Mouse (Mus musculus): Measurements from ENCODE around the gene Pde4dip. TPM values are rescaled to one million over a fixed set of nuclear protein-coding genes. Genes with fewer than 3 reads are reported as not detected.

The Pde4dip gene
- polyA plus RNA-seq, 1 experiment from 2014 or later: 67.6 TPM

DNA sequence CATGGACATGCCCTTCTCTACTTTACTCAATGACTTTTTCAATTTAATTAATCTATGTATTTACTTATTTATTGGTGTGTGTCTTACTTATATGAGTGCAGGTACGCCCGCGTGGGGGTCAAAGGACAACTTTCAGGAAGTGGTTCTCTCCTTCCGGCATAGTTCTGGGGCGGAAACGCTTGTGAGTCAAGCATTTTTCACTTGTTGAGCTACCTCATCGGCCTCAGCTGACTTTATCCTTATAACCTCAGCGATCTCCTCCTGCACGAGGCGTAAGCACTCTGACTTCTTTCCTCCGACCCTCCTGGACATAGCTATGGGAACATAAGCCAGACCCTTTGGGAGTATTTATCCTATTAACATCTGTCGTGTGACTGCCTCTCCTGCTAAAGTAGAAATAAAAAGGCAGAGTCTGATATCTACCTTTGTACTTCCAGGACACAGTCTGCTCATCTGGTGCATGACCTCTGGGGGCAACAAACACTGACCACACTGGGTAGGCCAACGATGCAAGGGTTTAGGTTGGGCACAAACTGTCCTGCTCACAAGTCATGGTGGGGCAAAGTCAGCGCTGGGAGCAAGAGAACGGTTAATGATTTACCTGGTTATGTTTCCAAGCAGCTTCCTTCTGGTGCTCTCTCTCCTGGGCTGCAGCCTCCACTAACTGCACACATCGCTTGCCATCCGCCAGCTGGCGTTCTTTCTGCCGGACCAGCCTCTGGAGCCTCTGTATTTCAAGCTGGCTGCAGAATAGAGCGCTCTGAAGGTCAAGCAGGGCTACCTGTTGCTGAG lies 132.0 kb downstream of the Pde4dip start:
- Histone ChIP-seq H3K36me3 (peaks cover 68% of the 10 kb centered on the region), H3K27ac (replicated peaks) (no peak overlapping the region), H3K4me2 (replicated peaks) (no peak overlapping the region), H3K4me3 (no peak overlapping the region), H3K27me3 (no peaks in the 10 kb centered on the region), H3K9ac (replicated peaks) (no peak overlapping the region), H3K4me1 (no peaks in the 10 kb centered on the region), H3K9me3 (no peaks in the 10 kb centered on the region)
- WGBS: 94% methylated on average over 20 of the region's 20 CpGs
- ATAC-seq (replicated peaks): no peak

DNA sequence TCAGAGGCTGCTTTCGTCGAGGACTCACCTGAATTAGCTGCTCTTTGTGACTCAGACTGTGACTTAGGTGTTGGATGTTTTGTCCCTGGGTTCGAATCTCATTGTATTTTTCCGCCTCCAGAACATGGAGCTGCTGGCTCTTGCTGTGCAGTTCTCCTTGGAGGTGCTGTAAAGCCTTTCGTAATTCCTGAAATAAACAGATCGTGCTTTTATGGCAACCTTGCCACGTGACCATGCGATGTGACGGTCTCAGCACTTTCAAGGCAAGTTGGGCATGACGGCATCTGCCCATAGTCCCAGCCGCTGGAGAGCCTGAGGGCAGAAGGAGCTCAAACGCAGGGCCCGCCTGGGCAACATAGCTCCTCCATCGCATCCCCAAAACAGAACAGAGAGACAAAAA lies 133.1 kb downstream of the Pde4dip start:
- WGBS: 94% methylated on average over 14 of the region's 14 CpGs
- H3K4me1 ChIP-seq: no peaks in the 10 kb centered on the region
- ATAC-seq (replicated peaks): no peak

GRCm38 (mm10) chr3:97752901-97753300 lies 135.6 kb downstream of the Pde4dip start:
- no peak overlapping the region for H3K4me3 ChIP-seq
- no peaks in the 10 kb centered on the region for H3K27me3 ChIP-seq
- H3K9ac ChIP-seq (replicated peaks): no peak overlapping the region
- no peaks in the 10 kb centered on the region for H3K4me1 ChIP-seq
- 73% methylated on average over 3 of the region's 3 CpGs for WGBS
- H3K4me2 ChIP-seq (replicated peaks): no peak overlapping the region
- no peak for ATAC-seq (replicated peaks)
- no peak overlapping the region for H3K27ac ChIP-seq (replicated peaks)
- H3K36me3 ChIP-seq: peaks cover 95% of the 10 kb centered on the region
- H3K9me3 ChIP-seq: no peaks in the 10 kb centered on the region

More for the DNA sequence above, 133.1 kb downstream of the Pde4dip start:
- no peak overlapping the region for H3K27ac ChIP-seq (replicated peaks)
- no peak overlapping the region for H3K4me3 ChIP-seq
- no peak overlapping the region for H3K4me2 ChIP-seq (replicated peaks)
- H3K27me3 ChIP-seq: no peaks in the 10 kb centered on the region
- H3K9me3 ChIP-seq: no peaks in the 10 kb centered on the region
- H3K36me3 ChIP-seq: peaks cover 79% of the 10 kb centered on the region
- H3K9ac ChIP-seq (replicated peaks): no peak overlapping the region

DNA sequence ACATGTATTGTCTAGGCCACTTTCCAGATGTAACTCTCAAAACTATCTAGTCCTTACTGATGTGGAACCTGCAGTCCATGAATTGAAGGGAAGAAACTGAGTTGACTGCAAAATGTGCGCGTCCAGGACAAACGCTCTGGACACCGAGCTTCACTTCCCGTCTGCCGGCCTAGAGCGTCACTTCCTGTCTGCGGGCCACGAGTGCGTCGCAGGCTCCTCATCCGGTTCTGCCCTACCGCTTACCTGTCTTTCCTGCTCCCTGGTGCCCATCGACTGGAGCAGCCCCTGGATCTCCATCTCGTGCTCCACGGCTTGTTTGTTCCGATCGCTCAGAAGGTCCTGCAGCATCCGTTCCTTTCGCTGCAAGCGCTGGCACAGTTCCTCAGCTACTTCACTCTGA lies 136.9 kb downstream of the Pde4dip start:
- ATAC-seq (replicated peaks): no peak
- Histone ChIP-seq H3K27ac (replicated peaks) (no peak overlapping the region), H3K9me3 (no peaks in the 10 kb centered on the region), H3K9ac (replicated peaks) (no peak overlapping the region), H3K27me3 (no peaks in the 10 kb centered on the region), H3K4me3 (no peak overlapping the region), H3K36me3 (peaks cover 95% of the 10 kb centered on the region), H3K4me2 (replicated peaks) (no peak overlapping the region), H3K4me1 (no peaks in the 10 kb centered on the region)
- 97% methylated on average over 21 of the region's 21 CpGs for WGBS

DNA sequence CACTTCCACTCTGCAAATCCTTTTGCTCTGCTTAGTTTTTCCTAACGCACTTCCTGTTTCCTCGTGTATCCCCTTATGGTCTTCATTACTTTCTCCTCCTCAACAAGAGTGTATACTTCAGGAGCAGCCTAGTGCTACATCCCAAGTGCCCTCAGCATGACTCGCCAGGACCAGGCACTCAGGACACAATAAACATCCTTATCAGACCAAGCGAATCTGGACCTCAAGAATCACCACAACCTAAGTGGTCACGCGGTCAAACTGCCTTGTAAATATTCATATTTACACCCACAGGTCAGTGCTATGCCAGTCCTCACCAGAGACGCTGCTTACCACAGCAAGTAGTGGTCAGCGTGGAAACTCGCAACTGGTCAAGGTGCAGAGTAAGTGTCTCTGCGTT lies 139.7 kb downstream of the Pde4dip start:
- Histone ChIP-seq H3K4me3 (no peak overlapping the region), H3K4me2 (replicated peaks) (no peak overlapping the region), H3K9ac (replicated peaks) (no peak overlapping the region), H3K27ac (replicated peaks) (no peak overlapping the region), H3K27me3 (no peaks in the 10 kb centered on the region), H3K4me1 (no peaks in the 10 kb centered on the region), H3K9me3 (no peaks in the 10 kb centered on the region), H3K36me3 (peaks cover 91% of the 10 kb centered on the region)
- ATAC-seq (replicated peaks): no peak
- 95% methylated on average over 10 of the region's 10 CpGs for WGBS

GRCm38 (mm10) chr3:97742841-97743240 lies 145.7 kb downstream of the Pde4dip start:
- 92% methylated on average over 8 of the region's 8 CpGs for WGBS
- H3K4me2 ChIP-seq (replicated peaks): no peak overlapping the region
- no peaks in the 10 kb centered on the region for H3K4me1 ChIP-seq
- peaks cover 85% of the 10 kb centered on the region for H3K36me3 ChIP-seq
- H3K4me3 ChIP-seq: no peak overlapping the region
- H3K27me3 ChIP-seq: no peaks in the 10 kb centered on the region
- H3K9me3 ChIP-seq: no peaks in the 10 kb centered on the region
- no peak overlapping the region for H3K9ac ChIP-seq (replicated peaks)
- H3K27ac ChIP-seq (replicated peaks): no peak overlapping the region
- ATAC-seq (replicated peaks): no peak

- Histone ChIP-seq H3K27ac (replicated peaks) (no peak overlapping the region), H3K4me2 (replicated peaks) (no peak overlapping the region), H3K4me1 (no peaks in the 10 kb centered on the region), H3K36me3 (peaks cover 35% of the 10 kb centered on the region), H3K27me3 (no peaks in the 10 kb centered on the region), H3K9ac (replicated peaks) (no peak overlapping the region), H3K9me3 (no peaks in the 10 kb centered on the region), H3K4me3 (no peak overlapping the region)
- 85% methylated on average over 5 of the region's 5 CpGs for WGBS
- ATAC-seq (replicated peaks): no peak
These were observed 152.9 kb downstream of the Pde4dip start for GRCm38 (mm10) chr3:97735575-97735974.

- no peak overlapping the region for H3K9ac ChIP-seq (replicated peaks)
- peaks cover 23% of the 10 kb centered on the region for H3K36me3 ChIP-seq
- no peak overlapping the region for H3K4me3 ChIP-seq
- no peaks in the 10 kb centered on the region for H3K9me3 ChIP-seq
- no peak overlapping the region for H3K4me2 ChIP-seq (replicated peaks)
- H3K4me1 ChIP-seq: no peaks in the 10 kb centered on the region
- ATAC-seq (replicated peaks): no peak
- no peak overlapping the region for H3K27ac ChIP-seq (replicated peaks)
- 68% methylated on average over 4 of the region's 4 CpGs for WGBS
- no peaks in the 10 kb centered on the region for H3K27me3 ChIP-seq
These were observed 154.2 kb downstream of the Pde4dip start for GRCm38 (mm10) chr3:97734259-97734658.

DNA sequence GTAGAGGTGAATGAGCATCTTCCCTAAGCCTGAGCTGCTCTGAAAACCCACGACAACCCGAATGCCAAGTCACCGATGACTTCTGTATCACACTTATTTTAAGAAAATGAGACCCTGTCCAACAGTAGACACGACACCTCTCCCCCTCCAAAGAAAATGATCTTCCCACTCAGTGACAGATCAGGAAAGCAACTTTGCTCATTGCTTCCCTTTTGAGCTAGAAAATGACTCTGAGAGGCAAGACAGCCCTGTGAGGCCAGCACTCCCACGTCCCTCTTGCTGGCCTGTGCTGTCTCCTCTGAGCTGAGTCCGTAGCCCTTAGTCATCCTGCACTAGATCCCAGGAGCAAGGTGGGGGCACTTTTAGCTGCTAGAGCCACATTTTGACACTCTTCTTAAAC lies 155.9 kb downstream of the Pde4dip start:
- H3K9me3 ChIP-seq: no peaks in the 10 kb centered on the region
- no peak overlapping the region for H3K9ac ChIP-seq (replicated peaks)
- H3K36me3 ChIP-seq: peaks cover 13% of the 10 kb centered on the region
- WGBS: 86% methylated on average over 6 of the region's 6 CpGs
- no peaks in the 10 kb centered on the region for H3K27me3 ChIP-seq
- ATAC-seq (replicated peaks): no peak
- no peaks in the 10 kb centered on the region for H3K4me1 ChIP-seq
- no peak overlapping the region for H3K27ac ChIP-seq (replicated peaks)
- no peak overlapping the region for H3K4me2 ChIP-seq (replicated peaks)
- H3K4me3 ChIP-seq: no peak overlapping the region

GRCm38 (mm10) chr3:97730624-97731023 lies 157.9 kb downstream of the Pde4dip start:
- no peak overlapping the region for H3K9ac ChIP-seq (replicated peaks)
- H3K27me3 ChIP-seq: no peaks in the 10 kb centered on the region
- no peak for ATAC-seq (replicated peaks)
- H3K4me1 ChIP-seq: no peaks in the 10 kb centered on the region
- no peak overlapping the region for H3K4me2 ChIP-seq (replicated peaks)
- H3K36me3 ChIP-seq: no peaks in the 10 kb centered on the region
- H3K27ac ChIP-seq (replicated peaks): no peak overlapping the region
- WGBS: 75% methylated on average over 7 of the region's 7 CpGs
- H3K9me3 ChIP-seq: no peaks in the 10 kb centered on the region
- H3K4me3 ChIP-seq: no peak overlapping the region

GRCm38 (mm10) chr3:97730131-97730530 lies 158.4 kb downstream of the Pde4dip start:
- 41% methylated on average over 3 of the region's 3 CpGs for WGBS
- ATAC-seq (replicated peaks): no peak
- H3K9me3 ChIP-seq: no peaks in the 10 kb centered on the region
- no peaks in the 10 kb centered on the region for H3K27me3 ChIP-seq
- no peaks in the 10 kb centered on the region for H3K4me1 ChIP-seq
- no peaks in the 10 kb centered on the region for H3K36me3 ChIP-seq
- no peak overlapping the region for H3K4me2 ChIP-seq (replicated peaks)
- H3K9ac ChIP-seq (replicated peaks): no peak overlapping the region
- H3K4me3 ChIP-seq: no peak overlapping the region
- no peak overlapping the region for H3K27ac ChIP-seq (replicated peaks)

DNA sequence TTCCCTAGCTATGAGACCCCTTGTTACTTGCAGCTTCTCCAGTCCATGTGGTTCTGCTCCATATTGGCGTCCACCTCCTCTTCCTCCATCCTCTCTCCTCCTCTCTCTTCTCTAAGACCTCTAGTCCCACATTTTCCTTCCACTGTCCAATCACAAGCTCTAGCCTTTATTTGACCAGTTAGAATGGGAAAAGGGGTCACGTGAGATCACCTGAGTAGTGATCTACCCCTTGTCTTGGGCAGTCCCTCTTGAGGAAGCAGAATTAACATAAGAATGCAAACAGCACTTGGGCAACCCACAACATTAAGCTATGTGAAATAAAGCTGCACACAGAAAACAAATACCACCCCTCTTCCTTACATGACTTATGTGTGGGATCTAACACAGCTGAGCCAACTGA lies 160.7 kb downstream of the Pde4dip start:
- no peaks in the 10 kb centered on the region for H3K36me3 ChIP-seq
- ATAC-seq (replicated peaks): no peak

GRCm38 (mm10) chr3:97719116-97719515 lies 169.4 kb downstream of the Pde4dip start:
- Histone ChIP-seq H3K27ac (replicated peaks) (no peak overlapping the region), H3K9me3 (0 out of 2 replicates have a peak, but pooled peaks cover 5% of the 10 kb centered on the region), H3K4me1 (no peaks in the 10 kb centered on the region), H3K27me3 (no peaks in the 10 kb centered on the region), H3K4me3 (no peak overlapping the region), H3K4me2 (replicated peaks) (no peak overlapping the region), H3K36me3 (no peaks in the 10 kb centered on the region; the same call in 1 of the 2 replicates), H3K9ac (replicated peaks) (no peak overlapping the region)
- ATAC-seq (replicated peaks): no peak
- WGBS: 84% methylated on average over 9 of the region's 9 CpGs

More for the DNA sequence above, 160.7 kb downstream of the Pde4dip start:
- Histone ChIP-seq H3K4me3 (no peak overlapping the region), H3K27me3 (no peaks in the 10 kb centered on the region), H3K9ac (replicated peaks) (no peak overlapping the region), H3K4me2 (replicated peaks) (no peak overlapping the region), H3K9me3 (0 out of 2 replicates have a peak, but pooled peaks cover 5% of the 10 kb centered on the region), H3K27ac (replicated peaks) (no peak overlapping the region), H3K4me1 (no peaks in the 10 kb centered on the region)
- WGBS: 78% methylated on average over 2 of the region's 2 CpGs
